Mouse (Mus musculus) cerebellum, adult 11 months (tissue): ENCODE measurements around the gene Inpp5e.
A peak's percentile ranks its signal among the peaks of the same experiment; 100 is the strongest.

ENCODE experiments used
- DNase-seq: peaks from one replicate; pipeline ENCODE4 v3.0.0; 2022

Gene Inpp5e

DNA sequence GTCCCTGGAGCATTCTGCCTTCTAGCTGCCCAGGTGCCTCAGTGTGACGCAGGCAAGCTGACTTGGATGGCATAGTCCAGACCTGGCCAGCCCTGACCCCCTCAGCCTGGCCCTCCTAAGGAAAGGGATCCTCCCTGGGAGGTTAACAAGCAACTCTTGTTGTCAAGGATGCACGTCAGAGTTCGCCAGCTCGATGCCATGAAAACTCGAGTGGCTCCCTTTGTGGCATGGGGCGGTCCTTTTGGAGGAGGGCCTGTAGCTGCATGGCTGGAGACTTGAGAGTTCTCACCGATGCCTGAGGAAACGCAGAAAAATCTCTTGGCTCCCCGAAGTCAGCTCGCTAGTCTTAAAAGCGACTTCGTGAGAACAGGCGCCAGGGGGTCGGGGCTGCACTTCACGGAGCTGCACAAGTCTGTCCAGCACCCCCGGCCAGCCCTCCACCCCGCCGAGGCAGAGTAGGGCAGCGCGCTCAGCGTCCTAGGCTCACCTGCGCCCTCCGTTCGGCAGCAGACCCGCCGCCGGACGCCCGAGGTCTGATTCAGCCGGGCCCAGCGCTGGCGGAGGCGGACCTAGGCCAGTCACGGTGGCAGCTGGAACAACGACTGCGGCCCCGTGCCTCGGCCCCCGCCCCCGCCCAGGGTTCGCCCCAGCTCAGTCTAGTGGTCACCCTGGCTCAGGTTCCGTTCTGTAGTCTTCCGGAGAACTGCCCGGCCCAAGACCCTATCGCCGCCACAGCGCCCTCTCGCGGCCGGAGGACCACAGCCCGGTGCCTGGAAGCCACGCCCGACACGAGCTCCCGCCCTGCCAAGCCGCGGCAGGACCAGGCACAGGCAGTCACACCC, at the start of gene Inpp5e:
Gene Inpp5e, minus strand, starts transcription at position 689 of the 842 bp plus-strand sequence.
- DNase-seq: peak; percentile 97

DNA sequence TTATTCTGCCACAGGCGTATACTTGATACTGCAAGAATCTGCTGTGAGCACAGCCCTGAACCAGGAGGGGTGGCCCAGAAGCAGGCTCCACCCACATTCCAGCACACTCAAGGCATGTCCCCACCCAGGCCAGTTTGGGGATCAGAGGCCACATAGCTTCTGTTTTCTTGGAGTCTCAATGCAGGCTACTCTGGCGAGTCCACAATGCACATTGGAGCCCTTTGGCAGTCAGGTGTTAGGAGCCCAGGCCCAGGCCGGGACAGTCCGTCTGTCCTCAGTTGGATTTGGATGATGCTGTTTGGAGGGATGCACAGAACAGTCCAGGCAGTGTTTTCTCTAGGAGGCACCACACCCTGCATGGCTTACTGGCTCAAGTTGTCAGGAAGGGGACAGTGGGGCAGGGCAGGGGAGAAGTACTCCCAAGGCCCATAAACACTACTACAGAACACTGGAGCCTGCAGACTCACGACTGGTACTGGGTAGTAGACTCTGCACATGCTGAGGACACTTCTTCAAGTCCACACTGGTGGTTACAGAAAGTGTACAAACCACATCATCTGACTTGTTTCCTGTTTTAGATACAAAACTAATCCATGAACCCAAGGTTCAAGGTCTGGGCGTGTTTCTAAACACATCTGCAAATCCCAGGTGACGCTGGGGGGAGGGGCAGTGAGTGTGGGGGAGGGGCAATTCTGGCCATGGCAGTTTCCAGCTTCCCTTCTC, 49.6 kb upstream of the Inpp5e start:
- no peak for DNase-seq

DNA sequence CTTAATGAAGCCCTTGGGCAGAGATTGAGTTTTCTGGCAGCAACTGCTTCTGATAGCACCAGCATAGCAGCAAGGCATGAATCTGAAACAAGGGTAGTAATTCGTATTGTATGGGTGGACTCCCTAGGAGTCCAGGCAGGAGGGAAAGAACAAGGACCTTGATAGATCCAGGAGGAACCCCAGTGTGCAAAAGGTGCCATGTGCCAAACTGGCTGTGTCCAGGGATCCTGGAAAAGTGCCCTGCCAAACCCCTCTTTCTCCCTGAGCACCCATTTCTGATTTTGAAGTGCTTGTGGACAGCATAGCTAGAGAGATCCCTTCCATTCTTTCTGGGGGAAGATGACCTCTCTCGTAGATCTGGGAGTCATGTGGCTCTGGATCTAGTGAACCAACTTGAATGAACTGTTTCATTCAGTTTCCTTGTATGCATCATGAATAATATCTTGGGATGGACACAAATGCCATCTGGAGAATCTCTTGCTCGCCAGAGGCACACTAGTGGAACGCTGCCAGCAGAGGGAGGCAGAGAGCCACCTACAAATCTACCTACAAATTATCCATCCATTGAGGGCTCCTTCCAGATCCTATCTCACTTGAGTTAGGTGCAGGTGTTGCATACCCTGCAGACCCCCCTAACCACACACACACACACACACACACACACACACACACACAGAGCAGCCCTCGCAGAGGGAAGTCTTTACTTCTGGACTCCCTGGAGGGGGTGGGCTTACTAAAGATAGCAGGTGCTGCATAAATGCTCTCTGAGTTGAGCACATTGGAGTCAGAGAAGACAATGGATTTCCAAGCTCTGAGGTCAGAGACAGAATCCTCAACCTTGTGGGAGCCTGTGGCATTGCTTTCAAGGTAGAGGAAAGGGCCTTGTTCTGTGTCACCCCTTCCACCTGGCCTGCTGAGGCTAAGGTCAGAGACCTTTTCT, 40.4 kb upstream of the Inpp5e start:
- peak; percentile 79 for DNase-seq

DNA sequence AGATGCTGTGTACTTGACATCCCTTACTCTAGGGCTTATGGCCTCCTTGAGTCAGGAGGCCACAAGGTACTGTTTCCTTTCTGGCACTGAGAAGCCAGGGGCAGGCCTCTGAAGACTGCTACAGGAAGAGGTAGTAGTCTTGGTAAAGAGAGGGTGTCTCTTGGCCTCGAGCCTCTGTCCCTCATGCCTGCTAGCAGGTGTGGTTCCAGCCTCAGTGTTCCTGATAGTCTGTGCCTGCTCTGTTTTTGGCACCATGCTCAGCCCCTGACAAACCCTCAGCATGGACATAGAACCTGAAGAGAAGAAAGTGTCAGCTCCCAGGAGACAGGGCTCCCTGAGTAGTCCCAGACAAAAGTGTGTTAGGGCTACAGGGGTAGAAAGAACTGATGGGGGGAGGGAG, 38.4 kb upstream of the Inpp5e start:
- peak; percentile 27 for DNase-seq

DNA sequence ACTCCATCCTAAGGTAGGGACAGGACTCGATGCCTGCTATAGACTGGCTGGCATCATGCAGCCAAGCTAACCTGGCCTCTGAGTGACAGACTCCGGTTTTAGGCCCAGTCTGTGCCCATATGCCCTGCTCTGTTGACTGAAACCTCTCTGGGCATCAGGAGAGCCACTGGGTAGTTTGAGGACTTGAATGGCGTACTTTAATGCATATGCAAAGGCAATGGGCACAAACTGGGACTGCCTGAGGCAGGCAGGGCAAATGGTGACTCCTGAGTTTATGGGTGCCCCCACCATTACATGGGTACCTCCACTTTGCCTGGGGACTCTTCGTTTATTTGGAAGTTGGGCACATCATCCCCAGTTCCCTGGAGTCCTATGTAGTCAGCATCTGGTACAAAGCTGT, 37.7 kb upstream of the Inpp5e start:
- peak; percentile 28 for DNase-seq

DNA sequence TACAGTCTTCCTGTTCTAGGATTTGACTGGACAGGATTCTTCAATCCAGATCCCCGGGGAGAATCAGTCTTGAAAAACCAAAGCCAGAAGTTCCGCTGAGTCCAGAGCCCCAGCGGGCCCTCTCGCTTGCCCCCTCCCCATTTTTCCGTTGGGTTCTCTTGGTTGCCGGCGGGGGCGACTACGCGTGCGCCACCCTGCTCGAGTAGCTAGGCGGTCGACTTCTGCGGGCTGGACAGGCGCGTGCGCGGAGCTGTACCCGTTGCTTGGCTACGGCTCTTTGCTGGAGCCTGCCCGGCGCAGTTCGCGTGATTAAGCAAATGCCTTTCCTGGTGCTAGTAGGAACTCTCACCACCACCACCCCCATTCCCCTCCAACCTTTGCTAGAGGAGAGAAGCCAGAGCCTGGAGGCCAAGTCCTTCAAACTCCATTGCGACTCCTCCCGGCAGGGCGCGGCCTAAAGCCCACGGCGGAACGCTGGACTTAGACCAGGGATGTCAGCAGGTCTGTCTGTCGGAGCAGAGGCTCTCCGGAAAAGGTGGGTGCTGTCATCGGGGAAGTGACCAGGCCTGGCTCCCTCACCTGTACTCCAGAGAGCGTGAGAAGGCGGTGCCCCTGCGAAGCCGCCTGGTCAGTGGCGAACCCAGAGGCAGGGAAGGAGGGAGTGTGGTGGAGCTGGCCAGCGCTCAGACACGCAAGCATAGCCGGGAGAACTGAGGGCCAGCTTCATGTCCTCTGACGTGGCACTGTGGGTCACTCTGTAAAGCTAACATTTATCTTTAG, 36.9 kb upstream of the Inpp5e start:
- no peak for DNase-seq

DNA sequence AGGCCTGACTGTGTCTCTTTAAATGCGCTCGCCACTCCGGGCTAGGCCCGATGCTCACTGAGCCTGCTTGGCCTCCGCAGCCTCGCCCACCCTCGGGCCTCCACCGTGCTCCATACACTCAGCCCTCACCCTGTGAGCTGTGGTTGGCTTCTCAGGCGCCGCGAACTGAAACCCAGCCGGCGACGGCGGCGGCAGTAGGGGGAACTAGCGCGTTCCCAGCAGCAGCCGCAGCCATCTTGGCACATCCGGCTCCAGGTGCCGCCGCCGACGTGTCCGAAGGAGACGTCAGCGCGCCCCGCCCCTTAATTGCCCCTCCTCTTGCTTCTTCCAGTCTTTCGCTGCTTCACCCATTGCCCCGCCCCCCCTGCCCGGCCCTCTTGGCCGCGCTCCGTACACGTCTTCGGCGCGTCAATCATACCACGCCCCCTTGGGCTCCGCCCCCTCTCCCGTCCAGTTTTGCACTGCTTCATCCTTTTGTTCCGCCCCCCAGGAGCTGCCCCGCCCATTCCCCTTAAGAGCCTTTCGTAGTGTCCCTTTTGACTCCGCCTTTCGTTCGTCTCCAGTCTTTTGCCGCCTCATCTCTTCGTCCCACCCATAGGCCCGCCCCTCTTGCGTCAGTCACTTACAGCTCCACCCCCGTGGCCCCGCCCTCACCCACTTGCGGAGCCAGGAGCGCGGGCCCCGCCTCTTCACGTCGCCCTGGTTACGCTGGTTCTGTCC, 36.1 kb upstream of the Inpp5e start, which contains the start of gene Sec16a:
Gene Sec16a, minus strand, starts transcription at position 271 of the 720 bp plus-strand sequence.
- DNase-seq: peak; percentile 100

DNA sequence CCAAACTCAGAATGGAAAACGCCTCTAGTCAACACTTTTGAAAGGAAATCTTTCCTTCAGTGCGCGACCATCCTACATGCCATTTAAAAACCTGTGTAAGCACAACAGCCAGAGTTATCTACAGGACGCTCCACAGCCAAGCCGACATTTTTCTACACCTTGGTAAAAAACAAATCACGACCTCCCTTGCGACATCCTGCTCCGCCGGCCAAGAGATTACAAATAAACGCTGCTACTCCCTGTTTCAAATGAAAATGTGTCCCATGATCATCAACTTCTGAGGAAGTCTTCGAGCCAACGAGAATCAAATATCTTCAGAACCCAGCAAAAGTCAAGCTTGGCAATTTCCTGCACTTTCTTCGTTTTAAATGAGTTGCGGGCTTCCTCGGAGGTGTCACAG, 35.4 kb upstream of the Inpp5e start:
- DNase-seq: no peak

DNA sequence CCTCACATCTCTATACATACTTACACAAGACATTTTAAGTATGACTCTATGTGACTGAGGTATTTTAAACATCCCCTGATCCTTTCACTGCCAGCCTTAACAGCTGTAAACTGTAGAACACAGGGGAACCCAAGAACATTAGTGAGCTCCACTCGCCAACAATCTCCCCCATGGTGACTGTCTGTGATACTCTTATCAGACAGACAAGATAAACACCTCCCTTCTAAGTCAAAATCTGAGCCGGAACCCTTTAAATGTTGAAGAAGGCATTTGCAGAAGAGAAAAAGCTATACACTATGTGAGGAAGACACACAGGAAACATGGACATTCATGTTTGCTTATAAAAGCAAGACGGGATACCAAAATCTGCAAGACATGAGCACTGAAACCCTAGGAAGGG, 34.9 kb upstream of the Inpp5e start:
- DNase-seq: no peak

DNA sequence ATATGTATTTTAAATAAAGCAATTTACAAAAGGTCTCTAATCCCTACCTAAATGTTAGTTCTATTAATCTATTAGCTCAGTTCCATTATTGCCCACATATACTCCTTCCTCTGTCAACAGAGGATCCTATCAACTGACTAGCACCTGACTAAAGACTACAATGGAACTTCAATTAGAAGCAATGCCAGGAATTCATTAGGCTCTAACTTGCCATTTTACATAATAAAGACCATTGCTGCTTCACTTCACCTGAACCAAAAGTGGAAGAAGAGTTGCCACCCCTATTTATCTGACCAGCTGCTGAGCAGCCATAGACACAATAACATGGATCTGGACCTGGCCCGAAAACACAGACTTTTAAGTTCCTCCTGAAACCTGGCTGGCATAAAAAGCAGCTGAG, 33.8 kb upstream of the Inpp5e start:
- no peak for DNase-seq

DNA sequence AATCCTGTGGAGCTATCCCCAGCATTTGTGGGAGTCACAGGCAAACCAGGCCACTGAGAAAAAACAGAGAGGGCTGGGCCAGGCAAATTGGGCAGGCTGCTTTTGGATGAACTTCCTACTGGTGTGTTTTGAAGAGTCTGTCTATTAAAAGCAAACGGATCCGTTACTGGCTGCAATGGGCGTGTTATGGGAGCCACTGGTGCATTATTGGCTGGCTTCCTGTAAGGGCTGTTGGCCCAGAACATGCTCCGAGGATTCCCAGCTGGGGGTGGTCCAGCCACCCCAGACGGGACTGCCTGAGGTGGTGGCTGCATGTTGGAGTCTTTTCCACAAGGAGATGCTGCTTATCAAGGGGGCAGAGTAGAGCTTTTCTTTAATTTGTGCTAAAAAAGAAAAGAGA, 32.7 kb upstream of the Inpp5e start:
- no peak for DNase-seq

DNA sequence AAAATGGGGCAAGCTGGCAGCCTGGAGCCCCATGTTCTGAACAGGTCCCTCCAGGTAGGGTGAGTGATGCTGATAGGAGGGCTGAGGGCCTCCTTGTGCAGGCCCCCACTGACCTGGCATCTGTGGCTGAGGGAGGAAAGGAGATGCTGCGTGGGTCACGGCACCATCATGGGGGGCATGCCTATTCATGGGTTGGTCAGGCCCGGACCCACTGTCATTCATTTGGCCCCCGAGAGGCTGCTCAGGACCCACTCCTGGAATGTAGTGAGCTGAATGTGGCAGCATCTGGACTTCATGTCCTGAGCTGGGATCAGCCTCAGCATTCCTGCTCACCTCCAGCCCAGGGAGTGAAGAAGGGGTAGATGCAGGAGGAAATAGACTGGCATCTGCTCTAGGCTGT, 32.3 kb upstream of the Inpp5e start:
- DNase-seq: no peak

DNA sequence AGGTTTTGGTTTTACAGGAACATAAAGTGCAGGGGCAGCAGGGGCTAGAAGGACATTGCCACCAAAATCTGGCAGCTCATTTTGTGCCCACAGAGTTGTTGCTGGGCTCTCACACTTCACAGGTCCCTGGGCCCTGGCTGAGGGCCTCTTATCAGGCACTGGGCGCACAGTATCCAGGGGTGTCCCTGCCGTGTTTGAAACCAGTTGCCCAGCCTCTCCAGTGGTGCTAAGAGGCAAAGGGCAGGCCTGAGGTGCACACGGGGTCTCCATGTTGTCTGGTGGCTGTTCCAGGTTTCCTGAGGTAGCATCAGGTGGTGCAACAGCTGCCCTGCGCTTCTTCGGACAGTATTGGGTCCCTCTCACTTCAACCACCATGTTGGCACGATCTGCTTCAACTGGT, 30.7 kb upstream of the Inpp5e start:
- no peak for DNase-seq

DNA sequence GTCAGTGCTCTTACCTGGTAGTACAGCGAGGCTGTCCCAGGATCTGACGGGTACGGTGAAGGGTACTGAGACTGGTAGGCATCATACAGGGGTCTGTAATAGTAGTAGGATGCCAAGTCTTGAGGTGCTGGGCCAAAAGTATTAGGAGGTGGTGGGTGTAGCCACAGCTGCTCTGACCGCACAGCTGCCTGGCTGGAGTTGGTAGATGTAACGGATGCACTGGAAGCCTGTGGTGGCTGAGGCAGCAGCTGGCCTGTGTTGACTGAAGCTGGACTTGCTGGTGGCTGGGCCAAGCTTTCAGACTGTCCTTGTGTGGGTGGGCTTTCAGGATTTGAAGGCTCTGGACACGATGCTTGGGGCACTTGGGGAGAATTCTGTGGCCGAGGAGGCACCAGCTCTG, 29.4 kb upstream of the Inpp5e start:
- DNase-seq: no peak

DNA sequence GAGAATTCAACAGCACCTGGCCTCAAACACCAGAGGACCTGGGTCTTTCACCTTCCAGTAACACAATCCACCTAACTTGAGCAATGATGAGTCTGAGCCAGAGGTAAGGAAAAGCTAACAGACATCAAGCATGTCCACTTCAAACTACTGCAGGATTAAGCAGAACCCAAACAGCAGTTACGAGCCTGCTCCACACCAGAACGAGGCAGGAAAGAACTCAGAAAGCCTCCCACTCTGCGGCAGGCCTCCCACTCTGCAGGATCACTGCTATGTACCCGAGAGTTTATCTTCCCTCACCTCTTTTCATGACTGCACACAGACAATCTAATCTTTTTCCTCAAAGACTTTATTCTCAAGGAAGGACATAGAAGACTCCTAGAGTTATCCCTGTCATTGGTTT, 28.2 kb upstream of the Inpp5e start:
- DNase-seq: no peak

DNA sequence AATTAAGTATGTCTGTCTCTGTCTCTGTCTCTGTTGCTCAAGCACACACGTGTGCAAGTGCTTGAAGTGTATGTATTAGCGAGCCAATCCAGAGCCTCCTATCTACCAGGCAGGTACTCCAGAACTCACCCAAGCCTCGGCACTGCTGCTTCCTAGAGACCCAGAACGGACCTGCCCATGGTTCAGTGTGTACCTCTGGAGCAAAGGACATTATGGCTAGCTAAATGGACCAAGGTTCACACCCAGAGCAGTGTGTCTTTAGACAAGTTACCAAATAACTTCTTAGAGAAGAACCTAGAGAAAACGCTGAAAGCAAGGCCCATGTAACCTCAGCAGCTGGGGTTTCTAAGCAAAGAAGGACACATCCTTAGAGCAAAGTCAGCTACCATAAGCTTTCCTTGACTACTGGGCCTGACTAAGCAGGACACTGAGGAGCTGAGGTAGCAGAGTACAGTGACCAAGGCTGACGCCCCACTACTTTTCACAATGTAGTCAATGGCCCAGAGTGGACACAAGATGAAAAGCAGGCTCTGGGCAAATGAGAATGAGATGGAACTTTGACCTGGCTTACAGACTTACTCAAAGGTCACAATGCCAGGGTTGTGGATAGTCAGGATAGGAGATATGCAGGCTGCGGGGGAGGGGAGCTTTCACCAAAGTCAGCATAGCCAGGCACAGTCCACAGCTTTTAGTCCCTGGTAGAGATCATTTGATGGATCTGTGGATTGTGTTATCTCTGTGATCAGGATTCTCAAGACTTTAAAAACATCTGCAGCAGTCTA, 26.0 kb upstream of the Inpp5e start:
- no peak for DNase-seq

DNA sequence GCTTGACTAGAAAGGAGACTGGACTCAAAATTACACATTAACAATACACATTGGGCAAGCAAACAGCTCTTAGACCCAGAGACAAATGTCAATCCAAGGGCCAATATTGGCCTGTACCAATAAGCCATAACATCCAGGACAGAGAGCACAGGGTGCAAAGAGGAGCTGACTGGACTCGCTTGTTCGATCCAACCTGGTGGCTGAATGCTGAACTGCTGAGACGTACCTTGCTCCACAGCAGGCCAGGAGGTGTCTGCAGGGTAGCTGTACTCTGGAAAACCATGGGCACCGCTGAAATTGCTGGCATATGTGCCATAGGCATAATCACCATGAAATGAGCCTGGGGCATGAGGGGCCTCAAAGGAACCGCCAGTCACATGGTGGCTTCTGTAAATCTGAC, 20.8 kb upstream of the Inpp5e start:
- no peak for DNase-seq

DNA sequence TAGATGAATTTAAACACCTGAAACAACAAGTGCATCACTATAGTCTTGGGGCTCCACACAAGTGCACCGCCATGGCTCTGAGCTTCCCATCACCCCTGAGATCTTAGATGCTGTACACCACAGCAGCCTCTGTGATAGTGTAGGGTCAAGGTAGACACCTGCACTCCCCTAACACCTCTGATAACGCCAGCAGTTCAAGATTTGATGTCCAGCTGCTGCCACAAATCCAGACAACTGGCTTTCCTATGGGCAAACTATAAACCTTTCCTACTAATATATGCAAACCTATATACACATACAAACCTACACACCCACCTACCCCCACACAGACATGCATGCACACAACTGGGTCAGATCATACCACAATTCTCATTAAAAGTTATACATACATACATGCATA, 15.5 kb upstream of the Inpp5e start:
- DNase-seq: no peak

DNA sequence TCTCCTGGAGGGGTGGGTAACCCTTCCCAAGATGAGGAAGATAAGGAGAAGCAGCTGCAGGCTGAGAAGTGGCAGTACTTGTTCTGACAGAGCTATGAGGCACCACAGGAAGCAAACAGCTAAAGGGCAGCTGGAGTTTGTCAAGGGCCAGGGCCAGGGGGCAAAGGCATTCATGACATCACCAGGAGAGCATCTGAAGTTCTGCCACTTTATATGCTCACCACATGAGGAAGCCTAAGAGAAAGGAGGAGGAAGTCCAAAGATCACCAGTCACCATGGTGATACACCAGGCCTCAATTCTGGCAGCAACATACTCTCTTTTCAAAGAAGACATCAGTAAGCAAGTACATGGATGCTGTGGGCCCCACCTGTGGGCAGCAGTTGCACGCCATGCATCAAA, 14.1 kb upstream of the Inpp5e start:
- no peak for DNase-seq

DNA sequence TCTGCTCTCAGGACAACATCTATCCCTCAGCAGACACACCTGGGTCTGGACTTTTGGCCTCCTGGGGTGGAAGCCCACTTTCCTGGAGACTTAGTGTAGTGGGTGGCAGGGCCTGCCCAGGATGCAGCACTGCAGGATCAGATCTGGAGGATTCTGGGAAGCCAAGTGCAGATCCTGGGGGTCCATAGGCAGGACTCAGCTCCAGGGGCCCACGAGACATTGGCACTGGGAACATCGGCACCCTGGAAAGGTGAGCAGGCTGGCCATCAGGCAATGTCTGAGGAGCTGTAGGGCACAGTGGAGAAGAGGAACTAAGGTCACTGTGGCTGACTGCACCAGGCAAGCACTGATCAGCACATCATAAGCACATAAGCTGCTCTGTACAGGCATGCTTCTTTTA, 13.0 kb upstream of the Inpp5e start:
- DNase-seq: no peak

DNA sequence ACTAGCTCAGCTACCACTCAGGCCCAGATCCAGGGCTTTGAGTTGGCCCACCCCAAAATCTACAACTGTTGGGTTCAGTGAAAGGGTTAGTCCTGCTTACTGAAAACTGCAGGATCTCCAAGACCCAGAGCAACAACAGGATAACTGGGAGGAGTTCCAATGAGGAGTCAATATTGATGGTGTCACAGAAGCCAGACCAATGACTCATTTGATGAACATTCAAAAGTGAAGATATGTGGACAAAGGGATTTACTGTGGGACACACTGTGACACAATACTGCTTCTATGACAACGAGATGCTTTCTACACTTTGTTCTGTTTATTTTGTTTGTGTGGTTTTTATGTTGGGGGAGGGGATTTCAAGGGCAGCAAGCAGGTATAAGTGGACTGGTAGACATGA, 9.1 kb upstream of the Inpp5e start:
- DNase-seq: no peak
